Mouse (Mus musculus): ENCODE data around the gene Celf2. TPM values are rescaled to one million over a fixed set of nuclear protein-coding genes. Genes with fewer than 3 reads are reported as not detected.
"Not testable (repeated sequence)": the region's sequence is repeated elsewhere in the genome, so short reads cannot be mapped to it uniquely, and the experiment has no call there.

The Celf2 gene
- total RNA-seq, 2 experiments from 2014 or later = 120 to 122 TPM

GRCm38 (mm10) chr2:6634899-6635298 lies 874.5 kb downstream of the Celf2 start:
- no peak for DNase-seq (ENCODE audit: low spot score in 2 of 2)

GRCm38 (mm10) chr2:6633115-6633514 lies 876.2 kb downstream of the Celf2 start:
- DNase-seq (ENCODE audit: low spot score in 2 of 2) = no peak

GRCm38 (mm10) chr2:6623802-6624201 lies 885.6 kb downstream of the Celf2 start:
- no peak for DNase-seq (ENCODE audit: low spot score in 2 of 2)

GRCm38 (mm10) chr2:6622082-6622481 lies 887.3 kb downstream of the Celf2 start:
- no peak for DNase-seq (ENCODE audit: low spot score in 2 of 2)

GRCm38 (mm10) chr2:6618856-6619255 lies 890.5 kb downstream of the Celf2 start:
- DNase-seq (ENCODE audit: low spot score in 2 of 2) = no peak

- no peak for DNase-seq (ENCODE audit: low spot score in 2 of 2)
Observed at GRCm38 (mm10) chr2:6618450-6618849, 890.9 kb downstream of the Celf2 start.

GRCm38 (mm10) chr2:6604347-6604746 lies 905.0 kb downstream of the Celf2 start:
- no peak for DNase-seq (ENCODE audit: low spot score in 2 of 2)

- DNase-seq (ENCODE audit: low spot score in 2 of 2) = no peak
Observed at GRCm38 (mm10) chr2:6603880-6604279, 905.5 kb downstream of the Celf2 start.

GRCm38 (mm10) chr2:6602163-6602562 lies 907.2 kb downstream of the Celf2 start:
- DNase-seq (ENCODE audit: low spot score in 2 of 2) = no peak

GRCm38 (mm10) chr2:6598879-6599167 lies 910.5 kb downstream of the Celf2 start:
- no peak for DNase-seq (ENCODE audit: low spot score in 2 of 2)

GRCm38 (mm10) chr2:6598124-6598878 lies 911.1 kb downstream of the Celf2 start:
- no peak for DNase-seq (ENCODE audit: low spot score in 2 of 2)

- DNase-seq (ENCODE audit: low spot score in 2 of 2) = no peak
Observed at GRCm38 (mm10) chr2:6594736-6595135, 914.6 kb downstream of the Celf2 start.

GRCm38 (mm10) chr2:6594160-6594559 lies 915.2 kb downstream of the Celf2 start:
- DNase-seq (ENCODE audit: low spot score in 2 of 2) = no peak

- DNase-seq (ENCODE audit: low spot score in 2 of 2) = no peak
Observed at GRCm38 (mm10) chr2:6593739-6594138, 915.6 kb downstream of the Celf2 start.

- DNase-seq (ENCODE audit: low spot score in 2 of 2) = no peak
Observed at GRCm38 (mm10) chr2:6586122-6586681, 923.2 kb downstream of the Celf2 start.

- no peak for DNase-seq (ENCODE audit: low spot score in 2 of 2)
Observed at GRCm38 (mm10) chr2:6585069-6585754, 924.2 kb downstream of the Celf2 start.

GRCm38 (mm10) chr2:6582711-6583110 lies 926.7 kb downstream of the Celf2 start:
- DNase-seq (ENCODE audit: low spot score in 2 of 2) = no peak

- no peak for DNase-seq (ENCODE audit: low spot score in 2 of 2)
Observed at GRCm38 (mm10) chr2:6580066-6580465, 929.3 kb downstream of the Celf2 start.

GRCm38 (mm10) chr2:6575316-6575715 lies 934.0 kb downstream of the Celf2 start:
- DNase-seq (ENCODE audit: low spot score in 2 of 2) = not testable (repeated sequence)

GRCm38 (mm10) chr2:6573640-6574039 lies 935.7 kb downstream of the Celf2 start:
- DNase-seq (ENCODE audit: low spot score in 2 of 2) = no peak

GRCm38 (mm10) chr2:6572976-6573375 lies 936.4 kb downstream of the Celf2 start:
- no peak for DNase-seq (ENCODE audit: low spot score in 2 of 2)

GRCm38 (mm10) chr2:6569040-6569542 lies 940.3 kb downstream of the Celf2 start:
- DNase-seq (ENCODE audit: low spot score in 2 of 2) = no peak
